Mouse (Mus musculus) liver, embryonic 11.5 days (tissue): ENCODE measurements around the gene Spesp1. TPM values are rescaled to one million over a fixed set of nuclear protein-coding genes. Genes with fewer than 3 reads are reported as not detected.

Experiments
- ATAC-seq: fragments of 200-750 bp; cut with Nextera tagmentation; replicated peaks from 2 replicates; pipeline ENCODE4 v1.8.0; 2017; ENCODE audit warnings: moderate number of reproducible peaks, mild to moderate bottlenecking, moderate TSS enrichment, moderate library complexity; ENCODE audit not compliant: low FRiP score
- DNase-seq: peaks from one replicate; pipeline ENCODE4 v3.0.0-alpha.2; 2017; ENCODE audit warnings: low spot score
- H3K27ac ChIP-seq: fragments of 300-500 bp; sonication (generic); 2 replicates; pipeline ENCODE4 v1.5.1; 2014; ENCODE audit warnings: mild to moderate bottlenecking, low read depth, low read length, control low read depth
- H3K27me3 ChIP-seq: fragments of 300-500 bp; sonication (generic); replicated peaks from 2 replicates; pipeline ENCODE4 v1.6.1; 2014; ENCODE audit warnings: low read length, mixed read lengths; ENCODE audit not compliant: control insufficient read depth, insufficient read depth
- H3K36me3 ChIP-seq: fragments of 300-500 bp; sonication (generic); 2 replicates; pipeline ENCODE4 v1.6.1; 2014; ENCODE audit warnings: mild to moderate bottlenecking, low read length, moderate library complexity, mixed read lengths; ENCODE audit not compliant: control insufficient read depth, insufficient read depth
- H3K4me1 ChIP-seq: fragments of 300-500 bp; sonication (generic); replicated peaks from 2 replicates; pipeline ENCODE4 v1.6.1; 2014; ENCODE audit warnings: low read length, mixed read lengths; ENCODE audit not compliant: control insufficient read depth, insufficient read depth
- H3K4me2 ChIP-seq: fragments of 300-500 bp; sonication (generic); 2 replicates; pipeline ENCODE4 v1.6.1; 2014; ENCODE audit warnings: mild to moderate bottlenecking, control low read depth, moderate library complexity
- H3K4me3 ChIP-seq: fragments of 300-500 bp; sonication (generic); 2 replicates; pipeline ENCODE4 v1.5.1; 2014; ENCODE audit warnings: low read depth, low read length, control low read depth
- H3K9ac ChIP-seq: fragments of 300-500 bp; sonication (generic); 2 replicates; pipeline ENCODE4 v1.6.1; 2014; ENCODE audit warnings: low read depth, low read length, control low read depth
- H3K9me3 ChIP-seq: fragments of 300-500 bp; sonication (generic); 2 replicates; pipeline ENCODE4 v1.6.1; 2016; ENCODE audit warnings: low read length, inconsistent platforms, mixed read lengths; ENCODE audit not compliant: control insufficient read depth
- WGBS: fragments of 180-500 bp; shearing (Covaris S2); extraction: QIAGEN DNeasy Blood & Tissue Kit; methylation state at CpG from one replicate; pipeline ENCODE4 v1.1.7; 2014; 5-methylcytosine and 5-hydroxymethylcytosine counted together
- polyA plus RNA-seq: library from polyadenylated mRNA; unstranded; fragments of >200 nt; fragmentation: Nextera tagmentation; extraction: Ambion mirVana; gene quantifications from 2 replicates; pipeline ENCODE4 v1.2.1, GENCODE M21; 2014

Gene Spesp1
- polyA plus RNA-seq, 1 experiment from 2014 or later, result not detected

DNA sequence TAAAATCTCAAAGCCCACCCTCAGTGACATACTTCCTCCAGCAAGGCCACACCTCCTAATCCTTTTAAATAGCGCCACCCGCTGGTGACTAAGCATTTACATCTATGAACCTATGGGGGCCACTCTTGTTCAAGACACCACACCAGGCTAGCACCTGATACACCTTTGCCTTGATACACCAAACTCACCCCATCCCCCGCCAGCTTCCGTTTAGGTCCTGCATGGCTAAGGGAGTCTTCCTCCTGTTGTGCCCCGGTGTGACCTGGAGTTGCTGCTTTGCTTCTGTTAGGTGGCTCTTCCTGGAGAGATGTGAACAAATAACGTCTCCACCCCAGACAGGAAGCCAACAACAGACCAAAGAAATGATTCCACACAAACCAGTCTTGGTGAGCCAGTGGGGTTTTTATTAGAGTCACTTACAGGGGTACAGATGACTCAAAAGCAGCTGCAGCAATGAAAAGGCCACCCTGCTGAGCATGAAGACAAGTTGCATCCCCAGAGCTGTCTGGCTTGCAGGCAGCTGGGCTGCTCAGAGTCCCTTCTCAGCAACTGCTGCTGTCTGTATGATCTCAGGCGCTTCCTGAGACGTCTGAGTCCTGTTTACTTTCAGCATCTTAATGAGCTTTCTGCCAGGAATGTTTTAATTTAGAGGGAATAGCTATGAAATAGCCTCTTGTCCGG is 26.0 kb downstream of the Spesp1 start:
- ATAC-seq (no peak), DNase-seq (no peak)
- Histone ChIP-seq H3K9ac (no peak overlapping the region), H3K9me3 (no peaks in the 10 kb centered on the region), H3K4me1 (no peaks in the 10 kb centered on the region), H3K4me3 (no peak overlapping the region), H3K4me2 (no peak overlapping the region), H3K27ac (no peak overlapping the region), H3K27me3 (no peaks in the 10 kb centered on the region), H3K36me3 (no peaks in the 10 kb centered on the region)
- 67% methylated on average over 9 of the region's 9 CpGs for WGBS

GRCm38 (mm10) chr9:62253736-62254443 is 28.1 kb downstream of the Spesp1 start:
- Histone ChIP-seq H3K4me1 (no peaks in the 10 kb centered on the region), H3K9ac (no peak overlapping the region), H3K4me3 (no peak overlapping the region), H3K4me2 (no peak overlapping the region), H3K36me3 (no peaks in the 10 kb centered on the region), H3K27me3 (no peaks in the 10 kb centered on the region), H3K27ac (no peak overlapping the region), H3K9me3 (no peaks in the 10 kb centered on the region)
- 20% methylated on average over 3 of the region's 3 CpGs for WGBS
- no peak for DNase-seq
- ATAC-seq, result no peak

DNA sequence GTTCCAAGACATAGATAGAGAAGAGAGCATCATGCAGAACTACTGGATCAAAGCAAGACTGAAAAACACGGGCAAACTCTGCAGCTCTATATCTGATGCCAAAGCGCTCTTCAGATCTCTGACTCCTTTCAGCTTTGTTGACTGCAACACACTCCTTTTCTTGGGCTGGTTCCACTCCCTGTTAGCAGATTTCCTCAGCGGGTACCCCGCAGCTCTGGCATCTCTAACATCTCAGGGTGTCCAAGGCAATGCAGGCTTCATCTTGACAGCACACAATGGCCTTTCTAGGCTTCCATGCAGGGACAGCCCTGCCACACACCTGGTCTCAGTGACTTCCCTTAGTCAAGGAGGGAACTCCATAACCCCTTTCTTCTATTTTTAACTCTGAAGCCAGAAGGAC is 31.7 kb downstream of the Spesp1 start:
- DNase-seq (no peak), ATAC-seq (no peak)
- no peak overlapping the region for H3K9ac ChIP-seq
- no peak overlapping the region for H3K27ac ChIP-seq
- H3K36me3 ChIP-seq, result no peaks in the 10 kb centered on the region
- 75% methylated on average over 4 of the region's 4 CpGs for WGBS
- H3K4me1 ChIP-seq, result no peaks in the 10 kb centered on the region
- H3K4me3 ChIP-seq, result no peak overlapping the region
- no peaks in the 10 kb centered on the region for H3K27me3 ChIP-seq
- no peaks in the 10 kb centered on the region for H3K9me3 ChIP-seq
- no peak overlapping the region for H3K4me2 ChIP-seq

- DNase-seq, result no peak
- Histone ChIP-seq H3K36me3 (no peaks in the 10 kb centered on the region), H3K4me2 (no peak overlapping the region), H3K27me3 (no peaks in the 10 kb centered on the region), H3K4me3 (no peak overlapping the region), H3K4me1 (no peaks in the 10 kb centered on the region), H3K27ac (no peak overlapping the region), H3K9ac (no peak overlapping the region), H3K9me3 (no peaks in the 10 kb centered on the region)
- ATAC-seq, result no peak
- 71% methylated on average over 4 of the region's 4 CpGs for WGBS
Observed at GRCm38 (mm10) chr9:62246380-62246942, 35.5 kb downstream of the Spesp1 start.

DNA sequence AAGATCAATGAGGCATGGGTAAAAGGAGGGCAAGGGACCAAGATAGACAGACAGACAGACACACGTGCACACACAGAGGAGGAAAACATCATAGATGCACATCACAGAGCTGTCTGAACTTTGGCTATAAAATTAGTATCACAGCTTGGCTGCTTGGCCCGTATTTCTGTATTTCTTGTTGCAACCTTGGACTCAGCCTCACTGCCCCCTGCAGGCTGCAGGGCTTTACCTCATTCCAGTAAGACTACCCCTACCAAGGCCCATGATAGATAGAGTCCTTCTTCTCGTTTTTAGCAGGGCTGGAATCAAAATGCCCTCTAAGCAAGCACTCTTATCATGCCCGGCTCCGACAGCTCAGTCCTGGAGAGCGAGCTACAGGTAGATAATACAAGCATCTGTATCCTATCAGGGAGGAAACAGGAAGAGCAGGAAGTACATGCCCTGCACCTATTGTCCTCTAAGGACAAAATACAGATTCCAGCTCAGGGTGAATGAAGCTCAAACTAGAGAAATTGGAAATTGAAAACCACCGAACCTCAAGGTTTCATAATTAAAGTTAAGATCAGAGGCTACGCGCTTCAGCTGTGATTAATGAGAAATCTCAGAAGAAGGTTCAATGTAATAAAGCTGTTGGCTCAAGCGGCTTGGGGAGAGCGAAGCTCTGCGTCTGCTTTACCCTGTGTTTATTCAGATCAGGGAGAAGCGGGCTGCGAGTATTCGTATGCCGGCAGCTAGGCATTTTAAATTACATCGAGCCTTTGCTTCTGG is 36.2 kb downstream of the Spesp1 start:
- 63% methylated on average over 17 of the region's 17 CpGs for WGBS
- H3K36me3 ChIP-seq, result no peaks in the 10 kb centered on the region
- H3K27ac ChIP-seq, result no peak overlapping the region
- no peak for DNase-seq
- no peak overlapping the region for H3K9ac ChIP-seq
- no peak for ATAC-seq
- H3K9me3 ChIP-seq, result no peaks in the 10 kb centered on the region
- H3K4me3 ChIP-seq, result no peak overlapping the region
- no peaks in the 10 kb centered on the region for H3K27me3 ChIP-seq
- no peak overlapping the region for H3K4me2 ChIP-seq
- H3K4me1 ChIP-seq, result no peaks in the 10 kb centered on the region

DNA sequence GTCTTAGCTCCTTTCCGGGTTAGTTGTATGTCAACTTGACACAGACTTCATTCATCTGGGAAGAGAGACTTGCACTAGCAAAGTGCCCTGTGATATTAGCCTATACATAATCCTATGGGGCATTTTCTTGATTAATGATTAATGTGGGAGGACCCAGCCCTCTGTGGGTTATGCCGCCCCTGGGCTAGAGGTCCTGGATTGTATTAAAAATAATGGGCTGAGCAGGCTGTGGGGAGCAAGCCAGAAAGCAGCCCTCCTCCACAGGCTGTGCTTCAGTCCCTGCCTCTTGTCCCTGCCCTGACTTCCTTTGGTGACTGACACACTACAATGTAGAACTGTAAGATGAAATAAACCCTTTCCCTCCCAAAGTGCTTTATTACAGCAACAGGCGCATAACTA is 37.4 kb downstream of the Spesp1 start:
- ATAC-seq (no peak), DNase-seq (no peak)
- Histone ChIP-seq H3K4me3 (peak overlapping the region; percentile 9; the same call in 1 of the 2 replicates), H3K27ac (no peak overlapping the region), H3K27me3 (no peaks in the 10 kb centered on the region), H3K36me3 (no peaks in the 10 kb centered on the region), H3K4me2 (peak overlapping the region; percentile 47), H3K9ac (no peak overlapping the region), H3K9me3 (no peaks in the 10 kb centered on the region), H3K4me1 (no peaks in the 10 kb centered on the region)
- 37% methylated on average over 3 of the region's 3 CpGs for WGBS

- Histone ChIP-seq H3K9me3 (no peaks in the 10 kb centered on the region), H3K4me1 (no peaks in the 10 kb centered on the region), H3K27ac (no peak overlapping the region), H3K9ac (no peak overlapping the region), H3K27me3 (no peaks in the 10 kb centered on the region), H3K36me3 (no peaks in the 10 kb centered on the region), H3K4me3 (peak overlapping the region; percentile 9; the same call in 1 of the 2 replicates), H3K4me2 (peak overlapping the region; percentile 47)
- 30% methylated on average over 19 of the region's 19 CpGs for WGBS
- peak; percentile 70 for DNase-seq
- no peak; the same call in 1 of the 2 replicates for ATAC-seq
Observed at GRCm38 (mm10) chr9:62243991-62244611, 37.9 kb downstream of the Spesp1 start.

- 65% methylated on average over 10 of the region's 10 CpGs for WGBS
- H3K4me1 ChIP-seq, result no peaks in the 10 kb centered on the region
- no peak overlapping the region for H3K9ac ChIP-seq
- H3K27ac ChIP-seq, result no peak overlapping the region
- H3K36me3 ChIP-seq, result no peaks in the 10 kb centered on the region
- no peak for DNase-seq
- H3K27me3 ChIP-seq, result no peaks in the 10 kb centered on the region
- H3K4me3 ChIP-seq, result no peak overlapping the region
- H3K4me2 ChIP-seq, result no peak overlapping the region
- H3K9me3 ChIP-seq, result no peaks in the 10 kb centered on the region
- no peak for ATAC-seq
Observed at GRCm38 (mm10) chr9:62240036-62240435, 42.0 kb downstream of the Spesp1 start.
